Mouse (Mus musculus) MEL (cell line): ENCODE measurements around the gene Vat1. TPM values are rescaled to one million over a fixed set of nuclear protein-coding genes. Genes with fewer than 3 reads are reported as not detected.

Experiments used
- DNase-seq: peaks from one replicate; pipeline ENCODE4 v3.0.0; 2011; ENCODE audit warnings: low read depth, low spot score
- H3K27ac ChIP-seq: 2 replicates; pipeline ENCODE4 v1.5.1; 2012; ENCODE audit warnings: low read depth, mild to moderate bottlenecking, control low read depth, low read length, moderate library complexity; ENCODE audit not compliant: control insufficient read depth
- H3K27me3 ChIP-seq, 2 experiments: fragments of 150-350 bp in 1 of 2; sonication (generic) in 1 of 2; 2 replicates each; pipeline ENCODE4 v1.6.1; 2012; ENCODE audit warnings: low read length in 2 of 2, mild to moderate bottlenecking in 2 of 2, improper control_type of control experiment in 1 of 2, moderate library complexity in 1 of 2; ENCODE audit not compliant: insufficient read depth in 2 of 2, control insufficient read depth in 1 of 2
- H3K36me3 ChIP-seq, 2 experiments: 2 replicates each; pipeline ENCODE4 v1.6.1; 2012 to 2014; ENCODE audit warnings: low read length in 2 of 2, improper control_type of control experiment in 1 of 2, inconsistent platforms in 1 of 2, mild to moderate bottlenecking in 1 of 2; ENCODE audit not compliant: insufficient read depth in 2 of 2, control insufficient read depth in 1 of 2
- H3K4me1 ChIP-seq, 2 experiments: fragments of 150-350 bp in 1 of 2; sonication (generic) in 1 of 2; 2 replicates each; pipeline ENCODE4 v1.6.1; 2012; ENCODE audit warnings: low read length in 2 of 2, improper control_type of control experiment in 1 of 2, mild to moderate bottlenecking in 1 of 2; ENCODE audit not compliant: insufficient read depth in 2 of 2, control insufficient read depth in 1 of 2
- H3K4me3 ChIP-seq, 2 experiments: fragments of 150-350 bp in 1 of 2; sonication (generic) in 1 of 2; 2 replicates each; pipeline ENCODE4 v1.5.1; 2012; ENCODE audit warnings: low read depth in 2 of 2, low read length in 2 of 2, mild to moderate bottlenecking in 2 of 2, moderate library complexity in 2 of 2, control low read depth in 1 of 2, improper control_type of control experiment in 1 of 2; ENCODE audit not compliant: control insufficient read depth in 1 of 2, insufficient read depth in 1 of 2
- H3K79me2 ChIP-seq: 2 replicates; pipeline ENCODE4 v1.6.1; 2012; ENCODE audit warnings: mild to moderate bottlenecking, low read length, moderate library complexity; ENCODE audit not compliant: control insufficient read depth, poor library complexity, insufficient read depth
- H3K9ac ChIP-seq: 2 replicates; pipeline ENCODE4 v1.6.1; 2012; ENCODE audit warnings: low read depth, mild to moderate bottlenecking, control low read depth, low read length, moderate library complexity; ENCODE audit not compliant: control insufficient read depth, poor library complexity, severe bottlenecking
- H3K9me3 ChIP-seq: fragments of 150-350 bp; sonication (generic); replicated peaks from 2 replicates; pipeline ENCODE4 v1.6.1; 2012; ENCODE audit warnings: mild to moderate bottlenecking, low read length, improper control_type of control experiment, moderate library complexity; ENCODE audit not compliant: insufficient read depth
- BHLHE40 ChIP-seq: IDR thresholded peaks from 2 replicates; pipeline ENCODE4 v1.6.1; 2012; ENCODE audit warnings: low read depth, mild to moderate bottlenecking, inconsistent platforms, low read length, improper control_type of control experiment, borderline replicate concordance
- CHD1 ChIP-seq: IDR thresholded peaks from 2 replicates; pipeline ENCODE4 v1.6.1; 2012; ENCODE audit warnings: low read depth, mild to moderate bottlenecking, inconsistent platforms, low read length, improper control_type of control experiment
- CHD2 ChIP-seq: IDR thresholded peaks from 2 replicates; pipeline ENCODE4 v1.6.1; 2011; ENCODE audit warnings: low read length, improper control_type of control experiment
- E2F4 ChIP-seq: IDR thresholded peaks from 2 replicates; pipeline ENCODE4 v1.6.1; 2011; ENCODE audit warnings: low read depth, low read length, improper control_type of control experiment, borderline replicate concordance
- ETS1 ChIP-seq: IDR thresholded peaks from 2 replicates; pipeline ENCODE4 v1.6.1; 2012; ENCODE audit warnings: low read depth, mild to moderate bottlenecking, inconsistent platforms, low read length, improper control_type of control experiment, moderate library complexity
- HCFC1 ChIP-seq: IDR thresholded peaks from 2 replicates; pipeline ENCODE4 v1.6.1; 2012; ENCODE audit warnings: low read depth, mild to moderate bottlenecking, inconsistent platforms, low read length, improper control_type of control experiment, moderate library complexity
- JUND ChIP-seq: IDR thresholded peaks from 2 replicates; pipeline ENCODE4 v1.6.1; 2011; ENCODE audit warnings: low read depth, mild to moderate bottlenecking, improper control_type of control experiment, low read length
- MAZ ChIP-seq: IDR thresholded peaks from 2 replicates; pipeline ENCODE4 v1.6.1; 2012; ENCODE audit warnings: low read depth, mild to moderate bottlenecking, inconsistent platforms, low read length, improper control_type of control experiment
- MEF2A ChIP-seq: IDR thresholded peaks from 2 replicates; pipeline ENCODE4 v1.6.1; 2014; ENCODE audit warnings: low read depth, mild to moderate bottlenecking, inconsistent platforms, low read length, improper control_type of control experiment; ENCODE audit not compliant: poor library complexity, insufficient replicate concordance, severe bottlenecking; ENCODE audit errors: extremely low read depth
- MXI1 ChIP-seq: IDR thresholded peaks from 2 replicates; pipeline ENCODE4 v1.6.1; 2011; ENCODE audit warnings: mild to moderate bottlenecking, low read depth, low read length, improper control_type of control experiment
- MYC ChIP-seq: IDR thresholded peaks from 2 replicates; pipeline ENCODE4 v1.6.1; 2011; ENCODE audit warnings: low read depth, mild to moderate bottlenecking, low read length, improper control_type of control experiment, moderate library complexity
- NRF1 ChIP-seq: IDR thresholded peaks from 2 replicates; pipeline ENCODE4 v1.6.1; 2014; ENCODE audit warnings: low read depth, mild to moderate bottlenecking, inconsistent platforms, low read length, improper control_type of control experiment, moderate library complexity; ENCODE audit not compliant: poor library complexity, insufficient read depth, severe bottlenecking
- POLR2A ChIP-seq, 2 experiments: IDR thresholded peaks; 2 replicates each; pipeline ENCODE4 v1.6.1; 2011 to 2012; ENCODE audit warnings: low read length in 2 of 2, mild to moderate bottlenecking in 2 of 2, control low read depth in 1 of 2, improper control_type of control experiment in 1 of 2, low read depth in 1 of 2, moderate library complexity in 1 of 2; ENCODE audit not compliant: control insufficient read depth in 1 of 2, insufficient read depth in 1 of 2, poor library complexity in 1 of 2
- POLR2AphosphoS2 ChIP-seq: IDR thresholded peaks from 2 replicates; pipeline ENCODE4 v1.6.1; 2011; ENCODE audit warnings: low read length, improper control_type of control experiment
- RCOR1 ChIP-seq: IDR thresholded peaks from 2 replicates; pipeline ENCODE4 v1.6.1; 2012; ENCODE audit warnings: low read depth, mild to moderate bottlenecking, inconsistent platforms, low read length, improper control_type of control experiment
- SMC3 ChIP-seq: IDR thresholded peaks from 2 replicates; pipeline ENCODE4 v1.6.1; 2011; ENCODE audit warnings: low read depth, low read length, improper control_type of control experiment
- TAL1 ChIP-seq: IDR thresholded peaks from 2 replicates; pipeline ENCODE4 v1.6.1; 2012; ENCODE audit warnings: mild to moderate bottlenecking, inconsistent platforms, low read length, moderate library complexity, mixed read lengths
- TBP ChIP-seq: IDR thresholded peaks from 2 replicates; pipeline ENCODE4 v1.8.0; 2011; ENCODE audit warnings: low read depth, low read length, improper control_type of control experiment
- TCF12 ChIP-seq: IDR thresholded peaks from 2 replicates; pipeline ENCODE4 v1.6.1; 2014; ENCODE audit warnings: low read depth, mild to moderate bottlenecking, inconsistent platforms, low read length, improper control_type of control experiment, moderate library complexity
- UBTF ChIP-seq: IDR thresholded peaks from 2 replicates; pipeline ENCODE4 v1.6.1; 2012; ENCODE audit warnings: low read depth, mild to moderate bottlenecking, inconsistent platforms, low read length, improper control_type of control experiment, moderate library complexity, borderline replicate concordance; ENCODE audit not compliant: insufficient read depth
- USF2 ChIP-seq, 2 experiments: IDR thresholded peaks; 2 replicates each; pipeline ENCODE4 v1.6.1; 2011 to 2012; ENCODE audit warnings: improper control_type of control experiment in 2 of 2, low read length in 2 of 2, borderline replicate concordance in 1 of 2, inconsistent platforms in 1 of 2, low read depth in 1 of 2, mild to moderate bottlenecking in 1 of 2; ENCODE audit not compliant: insufficient read depth in 1 of 2
- ZC3H11A ChIP-seq: IDR thresholded peaks from 2 replicates; pipeline ENCODE4 v1.6.1; 2012; ENCODE audit warnings: low read depth, mild to moderate bottlenecking, inconsistent platforms, low read length, improper control_type of control experiment
- ZNF384 ChIP-seq: IDR thresholded peaks from 2 replicates; pipeline ENCODE4 v1.6.1; 2012; ENCODE audit warnings: low read depth, mild to moderate bottlenecking, inconsistent platforms, low read length, improper control_type of control experiment
- polyA plus RNA-seq, 2 experiments: library from polyadenylated mRNA; stranded (reverse) in 1 of 2; unstranded in 1 of 2; fragments of >175 nt in 1 of 2; fragments of >200 nt in 1 of 2; gene quantifications; 2 replicates each; pipeline versions ENCODE4 v1.2.1 to v1.2.4; 2012; ENCODE audit warnings: low replicate concordance in 2 of 2, low read depth in 1 of 2; ENCODE audit not compliant: insufficient read length in 2 of 2, insufficient read depth in 1 of 2, missing spikeins in 1 of 2
- total RNA-seq: library from RNA; depleted of rRNA; stranded (reverse); fragments of 300-350 nt; gene quantifications from 2 replicates; pipeline ENCODE4 v1.2.3, GENCODE M21; 2012

Gene Vat1
- total and polyA plus RNA-seq, 3 experiments = 43.9 to 125 TPM; not detected in 1

- no peak overlapping the region for H3K27ac ChIP-seq
- no peak for DNase-seq
- no peaks in the 10 kb centered on the region for H3K79me2 ChIP-seq
- H3K4me3 ChIP-seq = no peak overlapping the region
- H3K4me1 ChIP-seq = peaks cover 4 to 16% of the 10 kb centered on the region in 2 experiments
- H3K9ac ChIP-seq = no peak overlapping the region
- no peaks in the 10 kb centered on the region for H3K9me3 ChIP-seq
- no peaks in the 10 kb centered on the region for H3K27me3 ChIP-seq
- TF ChIP-seq POLR2AphosphoS2 (no peak), MAZ (no peak), MEF2A (no peak), HCFC1 (no peak), RCOR1 (no peak), MXI1 (no peak), TBP (no peak), POLR2A (IDR thresholded peaks at IDR 0.05; ENCODE audit: control insufficient read depth in 1 of 2, insufficient read depth in 1 of 2, low read depth in 1 of 2, low read length in 2 of 2, poor library complexity in 1 of 2) (no peak), ZNF384 (no peak), ETS1 (no peak), TAL1 (no peak), E2F4 (no peak), ZC3H11A (no peak), SMC3 (no peak), NRF1 (no peak), CHD2 (no peak), USF2 (IDR thresholded peaks at IDR 0.05; ENCODE audit: borderline replicate concordance in 1 of 2, insufficient read depth in 1 of 2, low read depth in 1 of 2, low read length in 2 of 2) (no peak), MYC (no peak), JUND (no peak)
- H3K36me3 ChIP-seq = peaks cover 0 to 19% of the 10 kb centered on the region in 2 experiments; a peak in 2 of 4 replicates
These were observed 14.9 kb upstream of the Vat1 start for GRCm38 (mm10) chr11:101480912-101481311.

- H3K4me3 ChIP-seq = no peak overlapping the region
- peaks cover 0 to 6% of the 10 kb centered on the region in 2 experiments; a peak in 2 of 4 replicates for H3K36me3 ChIP-seq
- TF ChIP-seq BHLHE40 (no peak), TAL1 (no peak), SMC3 (no peak), JUND (no peak), ZC3H11A (no peak), USF2 (IDR thresholded peaks at IDR 0.05; ENCODE audit: borderline replicate concordance in 1 of 2, insufficient read depth in 1 of 2, low read depth in 1 of 2, low read length in 2 of 2) (no peak), HCFC1 (no peak), CHD1 (no peak), UBTF (no peak), TCF12 (no peak), ETS1 (no peak)
- H3K27ac ChIP-seq = no peak overlapping the region
- H3K9ac ChIP-seq = no peak overlapping the region
- DNase-seq = no peak
- no peaks in the 10 kb centered on the region for H3K27me3 ChIP-seq
- no peaks in the 10 kb centered on the region for H3K79me2 ChIP-seq
- peaks cover under 1 to 6% of the 10 kb centered on the region in 2 experiments for H3K4me1 ChIP-seq
- H3K9me3 ChIP-seq = no peaks in the 10 kb centered on the region
These were observed 13.2 kb upstream of the Vat1 start for GRCm38 (mm10) chr11:101479171-101479635.
